Mouse (Mus musculus): ENCODE data around the gene Map1lc3b.

DNA sequence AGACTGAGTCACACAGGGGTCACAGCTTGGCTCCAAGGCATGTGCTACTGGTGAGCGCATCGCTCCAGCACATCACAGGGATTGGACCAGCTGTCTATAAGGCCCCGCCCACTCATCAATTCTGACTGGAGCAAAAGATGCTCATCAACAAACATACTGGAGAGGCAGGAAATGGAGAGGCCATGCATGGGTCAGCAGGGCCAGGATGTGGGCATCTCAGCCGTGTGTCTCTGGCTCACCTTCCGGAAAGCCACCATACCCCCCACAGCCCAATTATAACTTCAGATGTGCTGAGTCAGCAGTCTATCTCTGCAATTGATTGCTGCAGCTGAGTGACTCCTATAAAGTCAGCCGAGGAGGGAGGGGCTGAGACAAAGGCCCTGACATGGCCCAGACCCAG is 21.8 kb upstream of the Map1lc3b start:
- TF ChIP-seq CTCF (IDR thresholded peaks at IDR 0.05; ENCODE audit: extremely low read depth, insufficient read length, insufficient replicate concordance, low read depth, low read length) (no peak), POLR2A (IDR thresholded peaks at IDR 0.05; ENCODE audit: low read depth, low read length) (no peak)
